Mouse (Mus musculus): ENCODE data around the gene Il6ra. TPM values are rescaled to one million over a fixed set of nuclear protein-coding genes. Genes with fewer than 3 reads are reported as not detected.

Il6ra gene
- total RNA-seq (2023), result 100 to 1,000 TPM; 123 to 140 TPM

GRCm38 (mm10) chr3:89912543-89913391 is at the start of gene Il6ra:
Gene Il6ra (minus strand): TSS chr3:89913196.

DNA sequence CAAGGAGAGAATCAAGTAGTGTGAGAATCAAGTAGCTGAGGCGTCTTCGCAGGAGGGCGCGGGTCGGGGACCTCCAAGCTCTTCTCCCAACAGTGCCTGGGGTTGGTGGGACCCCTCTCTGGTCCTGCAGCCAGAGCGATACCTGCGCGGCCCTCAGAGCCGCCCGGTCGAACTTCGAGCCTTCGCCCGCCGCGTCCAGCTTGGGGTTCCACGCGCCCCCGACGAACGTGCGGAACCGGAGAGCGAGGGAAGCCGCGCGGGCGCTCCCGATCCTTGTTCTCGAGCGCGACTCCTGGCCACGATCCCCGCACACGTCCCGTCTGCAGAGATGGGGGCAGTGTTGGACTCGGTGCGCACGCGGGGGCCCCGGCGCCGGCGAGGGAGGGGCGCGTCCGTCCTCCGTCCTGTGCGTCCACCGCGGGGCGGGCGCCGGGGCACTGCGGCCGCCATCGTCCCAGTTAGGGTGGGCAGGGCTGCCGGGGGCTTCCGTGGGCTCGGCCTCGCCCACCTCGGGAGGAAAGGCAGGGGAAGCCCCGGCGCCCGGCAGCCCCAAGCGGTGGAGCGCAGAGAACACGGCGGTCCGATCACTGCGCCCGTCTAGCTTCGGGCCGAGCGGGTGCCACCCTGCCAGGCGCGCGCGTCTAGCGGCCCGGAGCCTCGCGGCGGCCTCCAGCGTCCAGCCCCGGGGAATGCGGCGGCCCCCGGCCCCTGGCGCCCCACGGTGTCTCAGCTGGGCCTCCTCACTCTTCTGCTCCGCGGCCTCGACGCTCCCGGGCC is 82.0 kb downstream of the Il6ra start, which contains the start of gene She:
Gene She, plus strand, starts transcription at position 556 of the 777 bp plus-strand sequence.

Other genes starting within 250 kb of the Il6ra start
- 100 to 1,000 TPM; 147 to 166 TPM for gene Adar, start 198.2 kb downstream of the Il6ra start, total RNA-seq (2023)
- 1 to 10 TPM; 2.6 to 3.5 TPM for gene Chrnb2, start 148.6 kb downstream of the Il6ra start, total RNA-seq (2023)
- 10 to 100 TPM; 92.0 to 92.1 TPM for gene Ube2q1, start 139.6 kb downstream of the Il6ra start, total RNA-seq (2023)
- gene She, start 81.8 kb downstream of the Il6ra start, total RNA-seq (2023), result 1 to 10 TPM; 2.0 TPM
- gene Atp8b2, start 50.3 kb upstream of the Il6ra start, total RNA-seq (2023), result 100 to 1,000 TPM; 134 to 136 TPM
- 10 to 100 TPM; 54.0 to 60.6 TPM for gene Hax1, start 85.6 kb upstream of the Il6ra start, total RNA-seq (2023)
- 100 to 1,000 TPM in 1 of 2 experiments, 10 to 100 TPM in 1; 94.8 to 103 TPM for gene 4933434E20Rik, start 138.4 kb upstream of the Il6ra start, total RNA-seq (2023)
- 100 to 1,000 TPM; 237 to 253 TPM for gene Ubap2l, start 139.4 kb upstream of the Il6ra start, total RNA-seq (2023)
- gene Tpm3, start 159.5 kb upstream of the Il6ra start, total RNA-seq (2023), result 100 to 1,000 TPM; 548 to 572 TPM
- 1 to 10 TPM; 1.1 TPM for gene Nup210l, start 190.9 kb upstream of the Il6ra start, total RNA-seq (2023)